Mouse (Mus musculus): ENCODE measurements around the gene Fam196b.

GRCm38 (mm10) chr11:34308731-34309130, 5.9 kb upstream of the Fam196b start:
- no peak for TF ChIP-seq POLR2A (IDR thresholded peaks at IDR 0.05; ENCODE audit: borderline replicate concordance, control insufficient read depth, low read depth, low read length)
- no peak for TF ChIP-seq CTCF (IDR thresholded peaks at IDR 0.05; ENCODE audit: control insufficient read depth, insufficient read depth, low read length)
